In the genomic region with DNA sequence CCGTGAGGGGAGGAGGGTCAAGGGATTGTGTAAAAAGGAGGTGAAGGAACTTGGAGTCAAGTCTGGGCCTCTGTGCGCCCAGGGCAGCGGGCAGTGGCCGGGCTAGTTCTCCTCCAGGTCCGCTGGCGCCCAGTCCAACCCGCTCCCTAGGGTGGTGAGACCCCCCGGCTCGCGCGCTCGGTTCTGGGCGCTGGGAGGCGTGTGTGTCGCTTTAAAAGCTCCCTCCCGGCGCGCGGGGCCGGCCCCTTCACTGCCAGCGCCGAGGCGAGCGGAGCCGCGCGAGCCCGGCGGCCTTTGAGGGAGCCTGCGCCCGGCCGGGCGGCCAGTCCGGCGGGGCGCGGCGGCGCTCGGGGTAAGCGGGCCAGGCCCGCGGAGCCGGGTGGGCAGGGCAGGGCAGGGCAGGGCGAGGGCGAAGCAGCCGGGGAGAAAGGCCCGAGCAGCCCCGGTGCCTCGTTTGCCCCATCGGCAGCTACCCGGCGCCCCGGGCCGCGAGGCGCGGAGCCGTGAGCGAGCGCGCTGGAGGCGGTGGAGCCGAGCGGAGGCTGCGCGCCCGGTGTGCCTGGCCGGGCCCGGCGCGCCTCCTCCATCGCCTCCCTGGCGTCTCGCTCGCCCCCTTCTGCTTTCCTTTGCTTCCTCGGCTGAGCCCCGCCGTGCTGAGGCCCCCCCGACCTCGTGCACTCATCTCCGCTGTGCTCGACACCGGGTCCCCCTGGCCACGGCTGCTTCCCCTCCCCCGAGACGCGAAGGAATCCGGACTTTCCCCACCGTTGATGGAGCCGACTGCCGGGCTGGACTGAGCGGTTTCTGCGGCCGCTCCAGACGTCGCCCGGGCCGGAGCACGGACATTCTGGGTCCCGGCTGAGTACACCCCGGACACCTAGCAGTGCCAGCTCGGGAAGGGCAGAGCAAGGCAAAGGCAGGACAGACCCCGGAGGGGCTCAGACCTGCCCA, we compare ENCODE assay signal across 8 mouse cellular contexts. TPM values are rescaled to one million over a fixed set of nuclear protein-coding genes. Genes with fewer than 3 reads are reported as not detected.
A peak's percentile ranks its signal among the peaks of the same experiment; 100 is the strongest.
DNase-seq lines count a peak whose midpoint lies in the region; ATAC-seq lines count a peak whose summit lies in the region.

Gene Insyn1 (plus strand): TSS at position 753 of the 951 bp plus-strand sequence.

- no peaks in the 10 kb centered on the region for H3K27me3 ChIP-seq in forebrain, embryonic 16.5 days (replicated peaks; ENCODE audit: control insufficient read depth, insufficient read depth, low read length)

- no peaks in the 10 kb centered on the region for H3K9me3 ChIP-seq in forebrain, embryonic 16.5 days (ENCODE audit: control insufficient read depth, low read length)

- under 1% methylated on average over 97 of the region's 104 CpGs for WGBS in forebrain, embryonic 16.5 days

- peaks cover 30% of the 10 kb centered on the region for H3K4me1 ChIP-seq in forebrain, embryonic 16.5 days (replicated peaks; ENCODE audit: control insufficient read depth, insufficient read depth, low read length)

- peak within 1 kb of the TSS; percentile 91 for H3K4me2 ChIP-seq in forebrain, embryonic 16.5 days (ENCODE audit: low read length)

- peak; percentile 67 for DNase-seq in ZHBTc4 (ENCODE audit: low read depth, low spot score)
- DNase-seq in cerebellum, adult 18-20 months: peak; percentile 58 to 82
- DNase-seq in heart, postnatal 36 days: peak; percentile 51 to 72
- peak; percentile 58 to 66 for DNase-seq in layer of hippocampus, postnatal 14 days (ENCODE audit: low spot score in 2 of 2)
- DNase-seq in lung, postnatal 10 days: peak; percentile 60
- DNase-seq in right cerebral cortex, postnatal 14 days: peak; percentile 70
- no peak for DNase-seq in T-cell, adult 2 months (ENCODE audit: low spot score)

- intact Hi-C loops in heart, postnatal 36 days (cut with DNase I): loop anchor here (5.0 kb wide), 1 partner anchor 116 kb away; the partner anchor contains the start of gene Tbc1d21

- H3K27ac ChIP-seq in forebrain, embryonic 16.5 days (ENCODE audit: low read length): peak within 1 kb of the TSS; percentile 89

- peak within 1 kb of the TSS; percentile 94 for H3K9ac ChIP-seq in forebrain, embryonic 16.5 days (replicated peaks; ENCODE audit: low read depth, low read length)

- H3K4me3 ChIP-seq in forebrain, embryonic 16.5 days (replicated peaks; ENCODE audit: low read length): peak within 1 kb of the TSS; percentile 66

- peak; percentile 80 for ATAC-seq in forebrain, embryonic 16.5 days

- 0 out of 2 replicates have a peak, but pooled peaks cover 2% of the 10 kb centered on the region for H3K36me3 ChIP-seq in forebrain, embryonic 16.5 days (ENCODE audit: control insufficient read depth, insufficient read depth)

RNA-seq across cellular contexts. Expression of gene Insyn1, which starts in this region (rescaled TPM):
- 4.0 and 4.9 TPM in 2 replicates for polyA plus RNA-seq in forebrain, embryonic 16.5 days (2015; fragmentation: Nextera tagmentation; extraction: Ambion mirVana)
- 10 to 100 TPM; 15.0 to 19.2 TPM for total RNA-seq in heart, postnatal 36 days (2021)
- 100 to 1,000 TPM; 187 to 197 TPM for total RNA-seq in layer of hippocampus, postnatal 14 days (2021)

Comparison
In these comparisons a context has a peak if more than half of its experiments do, and no peak if none do; other contexts are left out.
1. RNA of gene Insyn1 (total RNA-seq): 187 to 197 TPM in layer of hippocampus, postnatal 14 days; 15.0 to 19.2 TPM in heart, postnatal 36 days; every median in the first group is over 4 times any median in the second.